Mouse (Mus musculus) liver, adult (tissue): ENCODE data around the gene Pcbd2.

Experiments used
- GATA4 ChIP-seq: IDR thresholded peaks from 2 replicates; pipeline ENCODE4 v1.6.1; 2014; ENCODE audit warnings: mild to moderate bottlenecking, low read length; ENCODE audit not compliant: insufficient replicate concordance

Gene Pcbd2

GRCm38 (mm10) chr13:55727839-55728238, 671 bp downstream of the Pcbd2 start:
- no peak for TF ChIP-seq GATA4

GRCm38 (mm10) chr13:55730716-55731115, 3.5 kb downstream of the Pcbd2 start:
- TF ChIP-seq GATA4: no peak

- TF ChIP-seq GATA4: no peak
Measured at GRCm38 (mm10) chr13:55732121-55732520, 5.0 kb downstream of the Pcbd2 start.

GRCm38 (mm10) chr13:55733628-55734502, 6.7 kb downstream of the Pcbd2 start:
- TF ChIP-seq GATA4: no peak

- no peak for TF ChIP-seq GATA4
Measured at GRCm38 (mm10) chr13:55737885-55738284, 10.7 kb downstream of the Pcbd2 start.

- no peak for TF ChIP-seq GATA4
Measured at GRCm38 (mm10) chr13:55742306-55742705, 15.1 kb downstream of the Pcbd2 start.

GRCm38 (mm10) chr13:55754380-55754779, 27.2 kb downstream of the Pcbd2 start:
- TF ChIP-seq GATA4: no peak

- TF ChIP-seq GATA4: no peak
Measured at GRCm38 (mm10) chr13:55756789-55757188, 29.6 kb downstream of the Pcbd2 start.

GRCm38 (mm10) chr13:55757645-55758044, 30.5 kb downstream of the Pcbd2 start:
- no peak for TF ChIP-seq GATA4

- no peak for TF ChIP-seq GATA4
Measured at GRCm38 (mm10) chr13:55760576-55760975, 33.4 kb downstream of the Pcbd2 start.

GRCm38 (mm10) chr13:55761486-55761885, 34.3 kb downstream of the Pcbd2 start:
- TF ChIP-seq GATA4: no peak

GRCm38 (mm10) chr13:55774352-55774751, 47.2 kb downstream of the Pcbd2 start:
- TF ChIP-seq GATA4: no peak

GRCm38 (mm10) chr13:55775056-55775455, 47.9 kb downstream of the Pcbd2 start:
- TF ChIP-seq GATA4: no peak

- no peak for TF ChIP-seq GATA4
Measured at GRCm38 (mm10) chr13:55784268-55784667, 57.1 kb downstream of the Pcbd2 start, which contains the start of gene Catsper3. Catsper3 (plus strand) TSS chr13:55784568.

GRCm38 (mm10) chr13:55786120-55786519, 59.0 kb downstream of the Pcbd2 start:
- TF ChIP-seq GATA4: no peak

GRCm38 (mm10) chr13:55801246-55801645, 74.1 kb downstream of the Pcbd2 start:
- no peak for TF ChIP-seq GATA4

GRCm38 (mm10) chr13:55803973-55804372, 76.8 kb downstream of the Pcbd2 start:
- no peak for TF ChIP-seq GATA4

- TF ChIP-seq GATA4: no peak
Measured at GRCm38 (mm10) chr13:55809041-55809623, 82.0 kb downstream of the Pcbd2 start.
